Mouse (Mus musculus): ENCODE results near the gene Adcy6.

Gene Adcy6

DNA sequence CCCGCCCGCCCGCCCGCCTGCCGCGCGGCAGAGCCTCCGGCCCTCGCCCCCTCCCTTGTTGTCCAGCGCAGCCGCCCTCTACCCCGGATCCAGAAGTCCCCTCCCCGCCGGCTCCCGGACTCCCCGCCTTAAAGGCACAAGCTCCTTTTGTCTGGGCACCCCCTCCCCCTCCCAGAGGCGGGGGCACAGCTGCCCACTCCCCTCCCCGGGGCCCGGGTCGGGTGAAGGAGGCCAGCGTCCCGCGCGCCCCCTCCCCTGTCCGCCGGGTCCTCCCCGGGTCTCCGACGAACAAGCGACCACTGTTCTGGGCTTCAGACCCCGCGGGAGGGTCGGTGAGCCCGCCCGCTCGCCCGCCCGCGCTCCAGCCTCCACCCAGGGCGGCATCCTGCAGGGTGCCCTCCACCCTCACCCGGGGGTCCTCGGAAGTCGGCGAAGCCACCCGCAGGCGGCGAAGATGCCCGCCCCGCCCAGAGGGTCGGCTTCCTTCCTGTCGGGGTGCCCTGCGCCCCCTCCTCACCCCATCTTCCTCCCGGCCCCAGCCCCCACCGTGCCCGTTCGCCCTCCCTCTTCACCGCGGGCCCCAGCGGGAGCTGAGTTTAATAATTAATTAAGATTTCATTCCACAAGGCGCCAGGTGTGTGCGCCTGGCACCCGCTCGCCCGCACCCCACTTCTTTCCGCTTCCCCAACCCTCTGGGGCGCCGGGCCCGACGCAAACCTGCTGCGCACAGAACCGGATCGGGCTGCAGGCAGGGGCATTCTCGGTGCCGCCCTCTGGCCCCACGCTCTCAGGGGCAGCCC, at the start of gene Adcy6:
Gene Adcy6 (minus strand): TSS at position 746 of the 800 bp plus-strand sequence.
- in situ Hi-C loops (cut with MboI; ENCODE audit: low sequenced_read_pairs), result no loop called here

DNA sequence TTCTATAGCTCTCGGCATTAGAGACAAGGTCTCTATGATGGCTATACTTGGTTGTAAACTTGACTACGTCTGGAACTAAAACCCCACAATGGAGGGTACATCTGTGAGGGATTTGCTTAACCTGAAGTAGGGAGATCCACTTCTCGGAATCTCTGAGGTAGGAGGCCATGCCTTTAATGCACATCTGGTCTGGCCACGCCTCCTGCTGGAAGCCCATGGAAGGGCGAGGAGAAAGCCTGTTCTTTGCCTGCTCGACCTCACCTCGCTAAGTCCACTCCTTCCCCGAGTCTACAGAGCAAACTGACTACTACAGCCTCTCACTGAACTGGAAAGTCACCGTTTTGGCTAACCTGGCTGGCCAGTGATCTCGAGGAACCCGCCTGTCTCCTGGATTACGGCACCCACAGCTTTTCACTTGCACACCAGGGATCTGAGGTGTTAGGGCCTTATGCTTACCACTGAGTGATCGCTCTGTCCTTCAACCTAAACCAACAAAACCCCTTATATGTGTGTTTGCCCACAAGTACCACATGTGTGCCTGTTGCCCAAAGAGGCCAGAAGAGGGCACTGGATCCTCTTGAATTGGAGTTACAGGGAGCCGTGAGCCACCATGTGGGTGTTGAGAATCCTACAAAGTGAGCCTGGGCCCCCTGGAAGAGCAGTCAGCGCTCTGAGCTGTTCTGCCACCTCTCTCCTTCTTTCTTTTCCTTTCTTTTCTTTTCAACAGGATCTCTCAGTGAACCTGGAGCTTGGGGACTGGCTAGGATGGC, 47.3 kb upstream of the Adcy6 start:
- in situ Hi-C loops (cut with MboI; ENCODE audit: low sequenced_read_pairs), result no loop called here

DNA sequence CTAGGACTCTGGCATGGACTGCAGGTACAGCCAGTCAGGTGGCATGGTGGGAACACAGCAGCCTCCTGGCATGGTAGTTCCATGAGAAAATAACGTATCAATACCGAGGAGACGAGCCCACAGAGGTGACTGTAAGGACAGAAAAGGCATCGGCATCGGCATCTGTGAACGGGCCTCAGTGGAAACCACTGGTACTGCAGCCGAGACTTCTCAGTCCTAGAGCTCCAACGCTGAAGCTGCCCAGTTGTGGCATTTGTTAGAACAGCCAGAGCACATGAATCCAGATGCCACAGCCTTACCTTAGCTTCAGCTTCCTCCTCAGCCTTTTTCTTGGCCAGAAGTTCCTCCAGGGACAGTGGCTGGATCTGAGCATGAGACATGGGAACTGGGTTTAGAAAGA, 42.3 kb upstream of the Adcy6 start:
- in situ Hi-C loops (cut with MboI; ENCODE audit: low sequenced_read_pairs), result no loop called here

DNA sequence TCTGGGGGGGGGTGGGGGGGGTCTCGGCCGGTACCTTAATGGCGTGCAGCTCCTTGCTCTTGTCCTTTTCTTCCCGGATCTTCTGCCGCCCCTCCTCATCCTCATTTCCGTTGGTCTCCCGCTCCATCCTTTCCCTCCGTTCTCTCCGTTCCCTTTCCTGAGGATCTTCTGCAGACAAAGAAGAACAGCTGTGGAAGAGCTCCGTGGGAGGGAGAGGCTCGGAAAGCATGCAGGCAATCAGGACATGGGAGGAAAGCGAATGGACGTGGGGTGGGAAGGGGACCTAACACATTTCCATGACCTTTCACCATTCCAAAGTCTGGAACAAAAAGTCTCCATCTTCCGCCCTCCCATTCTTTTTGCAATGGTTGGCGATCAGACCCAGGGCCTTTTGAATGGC, 41.6 kb upstream of the Adcy6 start:
- in situ Hi-C loops (cut with MboI; ENCODE audit: low sequenced_read_pairs), result no loop called here

DNA sequence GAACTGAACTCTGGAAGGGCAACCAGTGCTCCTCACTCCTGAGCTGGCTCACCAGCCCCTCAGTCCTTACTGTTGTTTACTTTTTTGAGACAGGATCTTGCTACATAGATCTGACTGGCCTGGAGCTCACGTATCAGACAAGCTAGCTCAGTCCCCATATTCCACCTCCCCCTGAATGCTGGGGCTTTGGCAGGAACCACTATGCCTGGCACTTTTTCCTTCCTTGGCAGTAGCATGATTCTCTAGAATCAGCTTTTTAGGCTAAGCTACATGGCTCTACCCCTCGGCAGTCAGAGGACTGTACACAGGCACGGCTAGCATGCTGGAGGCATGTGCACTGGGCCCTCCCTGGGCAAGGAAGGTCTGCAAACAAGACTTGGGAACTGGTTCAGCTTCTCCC, 38.2 kb upstream of the Adcy6 start:
- in situ Hi-C loops (cut with MboI; ENCODE audit: low sequenced_read_pairs), result no loop called here

DNA sequence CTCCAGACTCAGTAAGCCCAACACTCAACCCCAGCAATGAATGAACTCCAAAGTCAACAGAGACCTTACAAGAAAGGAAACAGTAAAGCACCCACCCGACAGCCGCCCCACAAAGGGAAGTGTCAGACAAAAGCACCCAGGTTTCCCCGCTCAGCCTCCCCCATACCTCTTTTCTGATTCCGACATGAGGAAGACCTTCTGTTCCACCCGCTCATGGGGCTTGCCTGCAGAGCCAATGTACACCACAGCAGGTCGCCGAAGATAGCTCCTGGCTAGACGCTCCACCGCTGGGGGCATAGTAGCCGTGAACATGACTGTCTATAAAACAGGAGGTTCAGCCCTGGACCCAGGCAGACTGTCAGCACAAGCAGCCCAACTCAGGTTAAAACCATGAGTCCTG, 37.4 kb upstream of the Adcy6 start:
- in situ Hi-C loops (cut with MboI; ENCODE audit: low sequenced_read_pairs), result no loop called here

DNA sequence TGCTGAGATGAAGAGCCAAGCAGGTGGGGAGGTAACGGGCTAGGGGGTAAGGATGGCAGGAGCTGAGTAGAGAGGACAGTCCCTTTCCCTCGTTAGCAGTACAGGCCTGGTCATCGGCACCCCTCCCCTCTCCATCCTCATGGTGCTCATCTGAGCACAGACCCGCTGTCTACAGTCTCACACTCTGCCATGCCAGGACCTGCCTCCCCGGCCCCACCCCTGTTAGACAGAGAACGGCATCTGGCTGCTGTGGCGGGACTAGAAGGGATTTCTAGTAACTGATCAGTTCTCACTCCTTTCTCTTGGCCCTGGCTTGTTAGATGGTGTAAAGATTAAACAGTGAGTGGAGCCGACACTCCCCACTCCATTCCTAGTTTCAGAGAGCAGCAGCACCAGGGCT, 36.9 kb upstream of the Adcy6 start:
- in situ Hi-C loops (cut with MboI; ENCODE audit: low sequenced_read_pairs), result no loop called here

DNA sequence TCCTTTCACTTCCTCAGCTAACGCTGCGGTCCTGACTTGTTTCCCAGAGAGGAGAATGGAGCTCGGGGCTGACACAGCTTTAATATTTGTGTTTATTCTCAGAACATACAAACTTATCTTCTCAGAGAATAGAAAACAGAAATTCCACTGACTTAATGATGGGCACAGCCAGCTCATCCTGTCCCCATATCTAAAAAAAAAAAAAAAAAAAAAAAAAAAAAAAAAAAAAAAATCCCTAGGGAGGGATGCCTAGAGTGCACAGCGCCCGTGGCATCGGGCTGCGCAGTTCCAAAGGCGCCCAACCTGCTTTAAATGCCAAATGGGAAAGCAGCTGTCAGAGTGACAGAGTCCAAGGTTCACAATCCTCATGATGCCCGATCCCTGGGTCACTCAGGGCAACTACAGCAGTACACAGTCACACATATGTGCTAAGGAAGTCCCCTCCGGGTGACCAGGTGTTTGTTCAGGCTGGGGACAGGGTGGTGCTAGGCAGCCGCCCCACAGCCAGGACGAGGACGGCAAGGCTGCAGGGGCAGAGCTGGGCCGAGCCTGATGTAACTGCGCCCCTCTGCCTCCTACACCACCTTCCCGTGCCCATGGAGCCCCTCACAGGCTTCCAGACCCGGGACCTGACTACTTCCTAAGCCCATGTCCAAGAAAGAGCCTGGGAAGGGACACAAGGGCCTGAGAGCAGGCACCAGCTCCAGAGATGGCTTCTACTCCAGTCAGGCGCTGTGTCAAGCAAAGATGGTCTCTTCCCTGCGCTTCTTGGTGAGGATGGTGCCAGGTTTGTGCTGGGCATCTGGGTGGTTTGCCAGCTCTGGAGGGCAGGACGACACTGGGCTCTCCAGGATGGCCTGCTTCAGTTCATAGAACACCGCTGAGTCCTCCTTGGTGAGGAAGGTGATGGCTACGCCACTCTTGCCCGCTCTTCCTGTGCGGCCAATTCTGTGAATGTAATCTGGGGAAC, 35.5 kb upstream of the Adcy6 start:
- in situ Hi-C loops (cut with MboI; ENCODE audit: low sequenced_read_pairs), result no loop called here

DNA sequence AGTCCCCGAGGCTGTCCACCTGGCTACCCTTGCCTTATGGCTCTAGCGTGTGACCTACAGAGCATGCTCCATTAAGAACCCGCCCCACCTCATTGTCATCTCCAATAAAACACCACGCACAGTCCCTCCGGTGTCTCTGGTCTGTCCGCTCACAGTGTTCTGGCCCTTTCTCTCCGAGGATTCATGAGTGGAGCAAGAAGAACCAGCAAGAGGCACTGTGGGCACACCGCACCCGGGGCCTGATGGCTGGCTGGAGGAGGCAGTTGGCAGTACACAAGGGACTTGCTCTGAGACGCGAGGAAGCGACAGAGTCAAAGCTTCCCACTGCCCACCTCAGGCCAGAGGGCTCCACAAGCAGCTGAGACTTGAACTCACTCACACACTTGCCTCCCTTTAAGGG, 34.5 kb upstream of the Adcy6 start:
- in situ Hi-C loops (cut with MboI; ENCODE audit: low sequenced_read_pairs), result no loop called here

DNA sequence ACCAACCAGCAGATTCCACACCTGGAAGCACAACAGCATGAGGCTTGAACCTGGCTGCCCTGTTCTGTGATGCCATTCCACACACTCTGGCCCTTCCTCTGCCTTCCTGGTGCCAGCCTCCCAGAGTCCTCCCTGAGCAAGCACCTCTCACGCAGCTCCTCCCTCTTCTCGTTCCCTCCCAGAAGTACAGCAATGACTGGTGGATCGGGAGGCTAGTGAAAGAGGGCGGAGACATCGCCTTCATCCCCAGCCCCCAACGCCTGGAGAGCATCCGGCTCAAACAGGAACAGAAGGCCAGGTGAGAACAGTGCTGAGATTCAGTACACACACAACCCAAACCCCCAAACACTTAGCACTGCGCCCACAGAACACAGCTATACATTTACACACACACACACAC, 30.3 kb upstream of the Adcy6 start:
- in situ Hi-C loops (cut with MboI; ENCODE audit: low sequenced_read_pairs), result no loop called here

DNA sequence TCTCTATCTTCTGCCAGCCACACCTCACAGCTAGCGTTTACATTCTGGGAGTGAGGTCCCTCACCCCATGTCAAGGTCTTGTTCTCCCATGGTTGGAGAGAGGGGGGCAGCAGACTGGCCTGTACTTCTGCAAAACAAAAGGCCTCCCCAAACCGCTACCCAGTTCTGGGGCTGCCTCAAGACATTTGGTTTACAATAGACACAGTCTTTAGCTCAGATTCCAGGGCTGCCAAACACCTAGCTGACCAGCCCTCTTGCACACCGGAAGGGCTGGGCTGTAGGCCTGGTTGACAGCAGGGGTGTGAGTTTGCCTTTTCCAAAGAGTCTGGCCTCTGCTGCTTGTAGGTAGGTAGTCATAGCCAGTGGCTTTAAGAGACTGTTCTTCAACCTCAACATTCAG, 27.3 kb upstream of the Adcy6 start:
- in situ Hi-C loops (cut with MboI; ENCODE audit: low sequenced_read_pairs), result no loop called here

DNA sequence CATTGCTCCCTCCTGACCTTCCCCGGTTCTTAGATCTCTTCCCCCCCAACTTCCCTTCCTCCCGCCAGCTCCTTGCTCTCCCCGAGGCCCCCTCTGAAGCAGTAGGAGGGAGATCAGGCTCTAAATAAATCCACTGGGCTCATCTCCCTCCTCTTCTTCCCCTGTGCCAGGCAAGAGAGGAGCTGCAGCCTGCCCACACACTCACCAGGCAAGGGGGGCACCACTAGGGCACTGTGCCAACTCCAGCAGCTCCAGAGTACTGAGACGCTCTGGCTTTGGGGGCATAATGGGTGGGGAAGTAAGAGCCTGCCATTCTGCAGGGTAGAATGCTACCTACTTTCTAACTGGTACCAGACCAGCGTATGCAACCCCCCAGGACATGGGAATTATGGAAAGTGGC, 26.6 kb upstream of the Adcy6 start:
- in situ Hi-C loops (cut with MboI; ENCODE audit: low sequenced_read_pairs), result no loop called here

DNA sequence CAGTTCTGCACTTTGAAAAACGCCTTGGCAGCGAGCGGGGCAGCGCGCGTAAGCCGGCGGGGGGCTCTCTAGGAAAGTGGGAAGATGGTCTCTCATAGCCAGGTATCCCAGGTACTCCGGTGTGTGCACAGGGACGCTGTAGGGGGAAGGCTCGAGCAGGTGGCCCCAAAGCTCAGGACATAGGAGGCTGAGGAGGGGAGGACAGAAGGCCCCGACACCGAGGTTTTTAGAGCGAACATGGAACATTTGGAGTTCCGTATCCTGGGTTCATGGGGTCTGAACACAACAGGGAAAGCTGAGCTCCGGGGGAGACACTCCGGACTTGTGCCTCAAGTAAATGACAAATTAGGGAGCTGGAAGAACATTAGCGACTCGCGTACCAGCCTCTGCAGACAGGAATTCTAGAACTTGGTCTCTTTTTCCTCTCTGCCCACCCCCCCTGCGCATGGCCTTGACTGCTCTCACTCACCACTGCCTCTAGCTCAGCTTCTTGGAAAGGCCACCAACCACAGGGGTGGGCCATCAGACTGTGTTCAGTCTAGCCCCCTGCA, 25.5 kb upstream of the Adcy6 start:
- in situ Hi-C loops (cut with MboI; ENCODE audit: low sequenced_read_pairs), result no loop called here

DNA sequence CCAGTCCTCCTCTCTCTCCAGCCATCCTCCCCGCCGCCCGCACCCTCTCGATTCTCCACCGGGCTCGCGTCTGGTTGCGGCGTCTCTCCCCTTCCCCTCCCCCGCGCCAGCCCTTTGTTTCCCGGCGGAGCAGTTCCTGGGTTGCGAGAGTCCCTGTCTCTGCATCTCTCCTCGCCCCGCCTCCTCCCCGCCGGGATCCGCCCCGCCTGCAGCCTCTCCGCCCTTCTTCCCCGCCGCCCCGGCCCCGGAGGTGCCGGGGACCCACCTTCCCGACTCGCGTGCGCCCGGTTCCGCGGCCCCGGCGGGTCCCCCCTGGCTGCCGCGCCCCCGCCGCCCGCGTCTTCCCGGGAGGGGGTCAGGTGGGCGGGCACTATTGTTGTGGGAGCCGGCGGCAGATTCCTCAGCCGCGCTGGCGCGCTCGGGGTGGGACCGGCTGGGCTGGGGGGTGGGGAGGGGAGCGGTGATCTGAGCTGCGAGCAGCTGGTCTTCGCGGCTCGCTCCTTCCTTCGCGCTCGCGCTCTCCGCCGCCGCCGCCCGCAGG, 24.7 kb upstream of the Adcy6 start:
- in situ Hi-C loops (cut with MboI; ENCODE audit: low sequenced_read_pairs), result no loop called here

DNA sequence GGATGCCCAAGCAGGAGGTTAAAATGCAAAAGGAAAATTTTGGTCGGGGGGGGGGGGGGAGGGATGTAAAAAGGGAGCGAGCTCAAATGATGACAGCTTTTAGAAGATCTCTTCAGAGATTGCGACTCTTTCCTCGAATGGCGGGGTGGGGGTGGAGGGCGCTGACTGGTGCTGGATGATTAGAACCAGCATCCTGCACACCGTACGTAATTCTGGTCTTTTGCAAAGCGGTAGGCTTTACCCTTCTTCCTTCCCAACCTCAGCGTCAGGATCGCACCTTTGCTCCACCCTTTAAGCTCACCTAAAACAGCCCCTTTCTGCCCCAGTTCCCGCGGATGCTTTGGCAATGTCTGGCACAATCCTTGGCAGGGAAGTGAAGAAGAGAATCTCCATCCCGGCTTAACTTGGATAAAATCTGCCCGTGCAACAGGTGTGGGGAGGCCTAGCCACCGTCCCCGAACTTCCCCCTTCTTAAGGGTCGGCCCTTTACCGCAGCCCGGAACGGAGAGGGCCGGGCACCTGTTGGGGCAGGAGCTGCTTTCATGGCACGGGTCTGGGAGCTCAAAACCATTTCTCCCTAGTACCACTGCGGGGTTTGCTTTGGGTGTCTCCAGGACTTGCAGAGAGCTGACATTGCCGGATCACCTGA, 24.1 kb upstream of the Adcy6 start:
- in situ Hi-C loops (cut with MboI; ENCODE audit: low sequenced_read_pairs), result no loop called here

DNA sequence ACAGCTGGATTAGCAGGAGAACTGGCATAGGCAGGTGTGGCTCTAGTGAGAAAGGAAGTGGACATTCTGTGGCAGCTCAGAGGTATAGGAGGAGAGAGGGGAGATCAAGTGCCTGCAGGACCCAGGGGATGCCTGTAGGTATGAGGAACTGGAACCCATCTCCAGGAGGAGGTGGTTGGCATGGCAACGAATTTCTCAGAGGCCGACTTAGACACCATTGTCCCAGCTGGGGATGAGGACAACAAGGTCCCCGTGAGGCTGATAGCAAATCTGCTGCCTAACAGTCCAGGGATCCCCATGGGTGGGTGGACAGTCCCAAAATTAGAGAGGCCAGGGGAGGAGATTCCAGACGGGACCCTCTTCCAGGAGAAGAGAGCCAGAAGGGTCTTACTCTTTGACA, 23.0 kb upstream of the Adcy6 start:
- in situ Hi-C loops (cut with MboI; ENCODE audit: low sequenced_read_pairs), result no loop called here

DNA sequence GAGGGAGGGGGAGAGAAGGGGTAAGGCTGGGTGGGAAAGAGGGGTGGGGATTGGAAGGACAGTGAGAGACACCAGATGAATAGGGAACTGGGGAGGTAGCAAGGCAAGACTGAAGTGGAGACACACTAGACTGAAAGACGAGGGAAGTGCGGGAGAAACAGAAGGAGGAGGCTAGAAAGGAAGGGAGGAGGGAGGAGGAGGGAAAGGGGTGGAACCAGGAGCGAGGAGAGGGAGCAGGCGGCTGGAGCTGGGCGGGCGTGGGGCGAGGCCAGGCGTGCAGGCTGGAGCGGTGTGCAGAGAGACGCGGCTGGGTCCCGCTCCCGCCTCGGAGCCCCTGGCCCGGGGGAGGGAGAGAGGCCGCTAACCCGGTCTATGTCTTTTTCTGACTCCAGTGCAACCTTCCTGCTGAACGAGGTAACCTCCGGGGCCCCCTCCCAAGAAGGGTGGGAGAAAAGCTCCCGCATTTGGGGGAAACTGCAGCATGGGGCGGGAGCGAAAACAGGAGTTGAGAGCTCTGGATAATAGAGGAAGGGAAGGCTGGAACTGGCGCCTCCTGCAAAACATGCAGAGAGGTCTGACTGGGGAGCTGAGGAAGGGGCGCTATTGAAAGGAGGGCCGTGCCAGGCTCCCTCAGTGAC, 22.4 kb upstream of the Adcy6 start:
- in situ Hi-C loops (cut with MboI; ENCODE audit: low sequenced_read_pairs), result no loop called here

DNA sequence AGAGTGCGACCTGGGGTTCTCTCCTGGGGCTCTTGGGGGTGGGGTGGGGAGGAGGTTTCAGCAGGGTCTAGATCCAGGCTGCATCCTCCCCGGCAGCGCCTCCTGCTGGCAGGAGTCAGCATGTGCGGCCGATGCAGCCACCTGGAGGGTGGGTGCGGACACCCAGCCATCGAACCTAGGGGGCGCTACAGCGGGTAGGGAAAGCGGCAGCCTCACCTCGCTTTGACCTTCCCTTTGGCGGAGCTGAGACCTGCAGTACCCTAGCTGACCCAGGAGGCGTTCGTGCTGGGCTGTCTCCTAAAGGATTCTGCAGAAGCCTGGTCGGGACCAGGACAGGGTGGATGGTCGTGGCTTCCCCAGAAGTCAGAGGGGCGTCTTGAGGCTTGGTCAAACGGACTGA, 21.6 kb upstream of the Adcy6 start:
- in situ Hi-C loops (cut with MboI; ENCODE audit: low sequenced_read_pairs), result no loop called here

DNA sequence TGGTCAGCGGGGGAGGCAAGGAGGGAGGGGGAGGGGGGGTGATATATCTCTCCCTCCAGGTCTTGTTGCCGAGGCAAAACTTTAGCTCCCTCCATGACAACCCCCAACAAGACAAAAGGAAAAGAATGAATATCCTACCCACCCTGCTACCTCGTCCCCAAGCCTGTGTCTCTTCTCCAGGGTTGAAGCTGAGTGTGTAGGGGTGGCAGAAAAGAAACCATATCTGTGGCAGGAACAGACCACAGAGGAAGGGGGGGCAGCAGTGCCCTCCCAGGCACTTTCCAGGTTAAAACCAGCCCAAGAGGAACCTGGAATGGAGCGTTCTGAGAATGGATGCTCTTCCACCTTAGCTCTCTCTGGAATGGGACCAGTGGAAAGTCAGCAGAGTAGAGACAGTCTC, 20.7 kb upstream of the Adcy6 start, which contains the start of gene Cacnb3:
Gene Cacnb3 (plus strand): TSS at position 301 of the 400 bp plus-strand sequence.
- in situ Hi-C loops (cut with MboI; ENCODE audit: low sequenced_read_pairs), result no loop called here

DNA sequence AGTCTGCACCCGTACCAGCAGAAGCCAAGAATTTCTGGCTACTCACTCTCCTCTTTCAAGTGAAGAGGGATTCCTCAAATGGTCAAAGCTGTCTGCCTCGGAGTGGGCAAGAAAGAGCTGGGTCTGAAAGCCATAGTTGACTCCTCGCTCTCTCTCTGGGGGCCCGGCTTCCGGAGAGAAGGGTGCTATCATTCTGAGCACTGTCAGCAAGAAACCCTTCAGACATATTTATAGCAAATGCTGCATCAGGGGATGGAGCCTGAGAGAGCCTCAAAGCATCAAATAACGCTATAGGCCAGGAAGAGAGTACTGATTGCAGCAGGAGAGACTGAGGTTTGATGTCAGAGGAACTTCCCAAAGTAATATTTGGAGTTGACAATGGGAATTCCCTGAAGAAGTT, 19.6 kb upstream of the Adcy6 start:
- in situ Hi-C loops (cut with MboI; ENCODE audit: low sequenced_read_pairs), result no loop called here

Data from CH12F3 (cell line).